Mouse (Mus musculus): Measurements from ENCODE around the gene Ncor1. TPM values are rescaled to one million over a fixed set of nuclear protein-coding genes. Genes with fewer than 3 reads are reported as not detected.
"Not testable (repeated sequence)": the region's sequence is repeated elsewhere in the genome, so short reads cannot be mapped to it uniquely, and the experiment has no call there.

Ncor1 gene
- total RNA-seq, 2 experiments from 2014 or later: 133 to 139 TPM

DNA sequence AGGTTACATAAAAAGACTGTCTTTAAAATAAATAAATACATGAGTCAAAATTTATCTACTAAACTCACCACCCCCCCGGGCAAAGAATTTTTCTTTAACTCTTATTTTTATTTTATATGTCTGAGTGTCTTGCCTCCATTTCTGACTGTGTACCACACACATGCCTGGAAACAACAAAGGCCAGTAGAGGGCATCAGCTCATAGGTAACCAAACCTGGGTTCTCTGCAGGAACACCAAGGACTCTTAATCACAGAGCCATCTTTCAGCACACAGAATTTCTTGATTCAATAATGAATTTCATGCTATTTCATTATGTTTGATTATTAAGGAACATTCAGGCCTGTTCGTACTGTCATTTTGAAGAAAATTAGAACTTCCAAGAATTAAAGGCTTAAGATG is 61.9 kb downstream of the Ncor1 start:
- peak; percentile 35 for DNase-seq
- TF ChIP-seq CTCF (IDR thresholded peaks at IDR 0.05): peak; percentile 72
- intact Hi-C loops (cut with DNase I): loop anchor here (2.0 to 5.0 kb wide), 2 partner anchors 101 to 178 kb away; partner anchors contain the start of gene Trpv2

DNA sequence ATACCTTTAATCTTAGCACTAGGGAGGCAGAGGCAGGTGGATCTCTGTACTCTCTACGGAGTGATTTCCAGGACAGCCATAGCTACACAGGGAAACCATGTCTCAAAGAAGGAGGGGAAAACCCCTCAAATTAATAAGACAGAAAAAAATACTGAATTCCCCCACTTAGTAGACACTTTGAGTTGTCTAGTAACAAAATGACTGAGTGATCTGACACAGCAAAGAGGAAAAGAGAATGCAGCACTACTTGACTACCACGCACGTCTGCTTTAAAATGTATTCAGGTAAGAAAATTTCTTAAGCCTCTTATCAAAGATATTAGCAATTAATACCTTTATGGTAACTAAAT is 70.0 kb downstream of the Ncor1 start:
- H3K4me3 ChIP-seq: no peak overlapping the region
- intact Hi-C loops (cut with DNase I): loop anchor here (5.0 kb wide), 1 partner anchor 56 kb away; no protein-coding TSS in a partner anchor
- no peak overlapping the region for H3K27ac ChIP-seq
- no peak for DNase-seq
- no peak for TF ChIP-seq CTCF (IDR thresholded peaks at IDR 0.05)

More for the DNA sequence above, 61.9 kb downstream of the Ncor1 start:
- no peak overlapping the region for H3K27ac ChIP-seq
- no peak overlapping the region for H3K4me3 ChIP-seq

DNA sequence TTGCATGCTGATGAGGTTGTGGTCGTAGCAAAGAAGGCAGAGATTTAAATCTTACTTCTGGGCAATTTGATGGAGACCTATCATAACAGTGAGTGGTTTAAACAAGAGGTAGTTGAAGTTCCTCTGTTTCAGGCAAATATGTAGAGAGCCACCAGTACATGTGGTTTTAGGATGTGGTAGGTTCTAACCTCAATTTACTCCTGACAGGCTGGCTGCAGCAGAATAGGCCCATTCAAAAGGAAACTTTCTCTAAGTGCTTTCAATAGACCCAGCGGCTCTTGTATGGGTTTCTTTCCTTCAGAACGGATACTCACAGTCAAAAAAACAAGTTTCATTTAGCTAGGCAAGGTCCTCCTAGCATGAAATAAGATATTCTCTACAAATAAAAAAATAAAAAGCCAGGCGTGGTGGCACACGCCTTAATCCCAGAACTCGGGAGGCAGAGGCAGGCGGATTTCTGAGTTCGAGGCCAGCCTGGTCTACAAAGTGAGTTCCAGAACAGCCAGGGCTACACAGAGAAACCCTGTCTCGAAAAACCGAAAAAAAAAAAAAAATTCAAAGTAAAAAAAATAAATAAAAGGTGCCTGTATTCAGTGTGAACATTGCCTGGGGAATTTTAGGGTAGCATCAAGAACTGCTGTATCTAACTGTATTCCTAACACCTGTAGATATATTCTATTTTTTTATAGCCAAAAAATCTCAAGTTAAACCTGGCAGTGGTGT is 70.6 kb downstream of the Ncor1 start:
- intact Hi-C loops (cut with DNase I): loop anchor here (5.0 kb wide), 1 partner anchor 55 kb away; no protein-coding TSS in a partner anchor
- no peak for TF ChIP-seq CTCF (IDR thresholded peaks at IDR 0.05)
- Histone ChIP-seq H3K27ac (no peak overlapping the region), H3K4me3 (no peak overlapping the region)
- no peak for DNase-seq

DNA sequence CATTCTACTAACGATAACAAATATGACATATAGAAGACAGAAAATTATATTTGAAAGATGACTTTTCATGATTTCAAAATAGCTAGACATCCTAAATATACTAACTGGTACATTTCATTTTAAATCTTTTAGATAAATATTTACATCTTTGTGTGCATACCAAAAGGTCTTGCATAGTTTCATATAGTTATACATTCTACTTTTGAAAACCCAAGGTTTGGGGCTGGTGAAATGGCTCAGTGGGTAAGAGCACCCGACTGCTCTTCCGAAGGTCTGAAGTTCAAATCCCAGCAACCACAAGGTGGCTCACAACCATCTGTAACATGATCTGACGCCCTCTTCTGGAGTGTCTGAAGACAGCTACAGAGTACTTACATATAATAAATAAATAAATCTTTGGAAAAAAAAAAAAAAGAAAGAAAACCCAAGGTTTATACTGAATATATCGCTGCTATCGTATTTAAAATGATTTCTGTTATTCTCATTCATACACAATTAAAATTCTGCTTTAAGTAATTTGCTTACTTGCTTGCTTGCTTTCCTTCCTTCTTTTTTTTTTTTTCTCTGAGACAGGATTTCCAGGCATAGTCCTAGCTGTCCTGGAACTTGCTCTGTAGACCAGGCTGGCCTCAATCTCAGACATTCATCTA is 81.0 kb downstream of the Ncor1 start:
- H3K27ac ChIP-seq; intact Hi-C loops (cut with DNase I); DNase-seq; H3K4me3 ChIP-seq: not testable (repeated sequence)
- TF ChIP-seq CTCF (IDR thresholded peaks at IDR 0.05): peak; percentile 12; the same call in 1 of the 2 replicates

DNA sequence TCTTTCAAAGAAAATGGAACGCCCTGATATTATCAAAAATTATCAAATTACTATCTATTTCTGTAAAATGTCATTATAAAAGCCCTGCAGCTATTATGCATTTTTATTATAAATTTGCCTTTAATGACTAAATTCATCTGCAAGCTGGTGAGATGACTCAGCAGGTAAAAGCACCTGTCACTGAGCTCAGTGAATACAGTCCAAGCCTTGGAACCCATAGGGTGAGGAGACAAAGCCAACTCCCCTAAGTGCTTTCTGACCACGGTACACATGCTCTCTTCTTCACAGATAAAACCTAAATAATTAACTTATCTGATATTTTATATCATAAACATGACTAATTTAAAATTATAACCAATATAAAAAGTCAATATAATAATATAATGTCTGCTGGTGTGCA is 86.6 kb downstream of the Ncor1 start:
- DNase-seq: no peak
- no peak for TF ChIP-seq CTCF (IDR thresholded peaks at IDR 0.05)
- H3K27ac ChIP-seq: no peak overlapping the region
- H3K4me3 ChIP-seq: no peak overlapping the region
- intact Hi-C loops (cut with DNase I): no loop called here

DNA sequence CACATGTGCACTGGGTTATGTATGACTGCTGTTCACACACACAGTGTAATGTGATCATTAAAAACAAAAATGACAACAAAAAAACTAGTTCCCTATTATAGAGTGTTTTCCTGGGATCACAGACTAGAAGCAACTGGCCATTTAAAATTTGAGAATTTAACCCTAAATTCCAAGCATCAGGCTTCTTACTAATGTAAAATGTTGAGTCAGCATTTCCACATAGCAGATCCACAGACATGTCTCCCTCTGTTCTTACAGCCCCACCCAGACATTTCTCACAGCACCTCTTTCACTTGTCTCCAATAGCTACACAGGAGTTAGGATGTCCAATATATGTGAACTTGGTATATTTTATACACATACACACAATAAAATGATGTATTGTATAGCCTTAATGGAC is 88.4 kb downstream of the Ncor1 start:
- intact Hi-C loops (cut with DNase I): no loop called here
- no peak for DNase-seq
- TF ChIP-seq CTCF (IDR thresholded peaks at IDR 0.05): no peak

DNA sequence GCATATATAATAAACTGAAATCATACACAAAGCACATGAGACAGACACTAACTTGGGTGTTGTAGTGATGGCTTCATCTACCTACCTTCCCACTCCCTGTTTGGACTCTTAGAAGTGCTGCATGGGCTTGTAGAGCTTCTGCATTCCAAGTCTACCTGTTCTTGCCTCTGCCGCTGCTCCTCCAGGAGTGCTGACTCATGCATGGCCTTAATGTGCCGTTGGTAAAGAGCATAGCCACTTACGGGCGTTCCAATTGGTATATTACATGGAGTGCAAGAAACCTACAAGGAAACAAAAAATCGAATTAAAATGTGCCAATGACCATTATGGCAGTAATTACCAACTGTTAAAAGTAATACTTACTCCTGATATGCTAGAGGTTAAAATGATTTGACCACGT is 91.5 kb downstream of the Ncor1 start:
- Histone ChIP-seq H3K4me3 (no peak overlapping the region), H3K27ac (no peak overlapping the region)
- intact Hi-C loops (cut with DNase I): no loop called here
- DNase-seq: no peak
- TF ChIP-seq CTCF (IDR thresholded peaks at IDR 0.05): no peak

More for the DNA sequence above, 88.4 kb downstream of the Ncor1 start:
- Histone ChIP-seq H3K4me3 (no peak overlapping the region), H3K27ac (no peak overlapping the region)

DNA sequence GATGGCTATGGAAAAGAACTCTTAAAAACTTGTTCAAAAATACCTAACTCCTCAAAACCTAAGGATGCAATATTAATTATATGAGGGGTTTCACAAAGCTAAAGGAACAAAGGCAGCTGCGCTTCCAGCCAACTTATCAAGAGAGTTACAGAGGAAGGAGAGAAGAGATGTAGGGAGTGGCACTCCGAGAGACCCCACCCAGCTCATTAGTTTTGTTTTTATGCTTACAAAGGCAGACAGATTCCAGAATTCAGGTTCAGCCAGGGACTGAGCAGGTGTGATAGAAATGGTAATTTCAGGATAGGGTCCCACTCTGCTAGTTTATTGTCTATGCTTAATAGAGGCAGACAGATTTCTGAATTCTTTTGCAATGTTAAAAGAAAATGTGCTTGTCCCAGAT is 103.1 kb downstream of the Ncor1 start:
- TF ChIP-seq CTCF (IDR thresholded peaks at IDR 0.05): no peak

DNA sequence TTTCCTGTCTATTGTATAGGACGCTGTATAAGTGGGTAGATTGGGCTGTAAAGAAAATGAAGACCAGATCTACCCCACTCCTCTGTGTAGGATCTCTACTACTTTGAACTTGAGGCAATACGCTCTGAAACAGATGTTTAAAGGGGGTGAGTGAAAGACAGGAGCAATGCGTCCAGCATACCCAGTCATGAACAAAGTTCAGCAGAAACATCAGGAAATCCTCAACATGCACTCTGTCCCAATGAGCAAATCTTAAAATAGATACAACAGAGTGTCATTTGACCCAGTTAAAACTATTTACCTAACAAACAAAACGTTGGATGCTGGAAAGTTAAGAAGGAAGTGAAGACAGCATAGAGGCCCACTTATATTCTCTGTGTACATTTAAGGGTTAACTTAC is 106.4 kb downstream of the Ncor1 start:
- no peak for DNase-seq
- intact Hi-C loops (cut with DNase I): no loop called here
- H3K4me3 ChIP-seq: no peak overlapping the region
- H3K27ac ChIP-seq: no peak overlapping the region
- TF ChIP-seq CTCF (IDR thresholded peaks at IDR 0.05): no peak

More for the DNA sequence above, 103.1 kb downstream of the Ncor1 start:
- DNase-seq: no peak
- intact Hi-C loops (cut with DNase I): loop anchor here (5.0 kb wide), 1 partner anchor 48 kb away; no protein-coding TSS in a partner anchor
- Histone ChIP-seq H3K27ac (no peak overlapping the region), H3K4me3 (no peak overlapping the region)

DNA sequence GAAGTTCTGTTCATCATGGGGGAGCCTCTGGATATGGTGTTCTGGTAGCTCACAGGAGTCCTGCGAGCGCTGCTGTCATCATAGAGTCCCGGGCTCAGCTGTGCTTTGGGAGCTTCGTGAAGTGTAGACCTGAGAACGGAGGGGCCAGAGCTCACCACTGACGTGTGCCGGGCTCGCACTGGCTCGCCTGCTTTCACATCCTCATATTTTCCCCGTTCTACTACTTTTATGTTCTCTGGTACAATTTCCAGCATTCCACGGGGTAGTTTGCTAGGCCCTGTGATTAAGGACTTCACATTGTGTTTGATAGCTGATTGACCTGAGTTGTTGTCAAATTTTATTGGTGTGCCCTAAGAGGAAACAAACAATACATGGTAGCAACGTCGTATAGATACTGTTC is 115.3 kb downstream of the Ncor1 start:
- no peak for DNase-seq
- Histone ChIP-seq H3K27ac (no peak overlapping the region), H3K4me3 (no peak overlapping the region)
- intact Hi-C loops (cut with DNase I): no loop called here
- TF ChIP-seq CTCF (IDR thresholded peaks at IDR 0.05): no peak

DNA sequence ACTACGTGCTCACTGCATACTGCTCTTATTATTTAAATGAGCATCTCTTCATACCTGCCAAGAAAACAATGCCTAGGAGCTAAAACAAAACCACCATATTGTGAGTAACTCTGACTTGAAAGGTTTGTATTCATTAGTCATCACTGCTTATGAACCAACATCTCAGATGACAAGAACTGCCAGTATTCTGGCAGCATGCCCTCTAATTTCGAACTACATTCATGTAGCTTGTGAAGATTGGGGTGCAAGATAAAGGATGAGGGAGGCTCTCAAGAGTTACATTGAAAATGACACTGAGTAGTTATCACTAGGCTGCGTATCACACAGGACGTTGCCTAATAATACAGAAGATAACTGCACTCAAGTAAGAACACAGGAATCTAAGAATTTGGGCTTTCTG is 126.1 kb downstream of the Ncor1 start:
- H3K27ac ChIP-seq: no peak overlapping the region
- intact Hi-C loops (cut with DNase I): loop anchor here (5.0 kb wide), 1 partner anchor 55 kb away; no protein-coding TSS in a partner anchor
- no peak for TF ChIP-seq CTCF (IDR thresholded peaks at IDR 0.05)
- H3K4me3 ChIP-seq: no peak overlapping the region
- DNase-seq: no peak

DNA sequence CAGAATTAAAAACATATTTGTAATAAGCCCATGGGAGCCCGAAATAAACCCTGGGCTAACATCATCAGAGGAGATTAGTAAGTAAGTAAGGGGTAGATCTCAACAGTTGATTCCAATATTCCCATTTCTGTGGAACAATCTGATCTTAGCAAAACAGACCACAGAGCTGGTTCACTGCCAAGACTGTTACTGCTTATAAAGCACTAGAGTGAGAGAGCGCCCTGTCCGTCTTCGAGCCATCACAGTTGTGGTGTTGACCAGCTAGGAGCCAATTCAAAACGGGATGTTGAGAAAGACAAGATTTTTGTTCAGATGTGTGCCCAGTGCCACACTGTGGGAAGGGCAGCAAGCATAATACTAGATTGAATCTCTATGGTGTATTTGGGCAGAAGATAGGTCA is 127.2 kb downstream of the Ncor1 start:
- TF ChIP-seq CTCF (IDR thresholded peaks at IDR 0.05): no peak
- H3K4me3 ChIP-seq: no peak overlapping the region
- DNase-seq: peak; percentile 25
- intact Hi-C loops (cut with DNase I): loop anchor here (5.0 kb wide), 1 partner anchor 56 kb away; no protein-coding TSS in a partner anchor
- no peak overlapping the region for H3K27ac ChIP-seq

DNA sequence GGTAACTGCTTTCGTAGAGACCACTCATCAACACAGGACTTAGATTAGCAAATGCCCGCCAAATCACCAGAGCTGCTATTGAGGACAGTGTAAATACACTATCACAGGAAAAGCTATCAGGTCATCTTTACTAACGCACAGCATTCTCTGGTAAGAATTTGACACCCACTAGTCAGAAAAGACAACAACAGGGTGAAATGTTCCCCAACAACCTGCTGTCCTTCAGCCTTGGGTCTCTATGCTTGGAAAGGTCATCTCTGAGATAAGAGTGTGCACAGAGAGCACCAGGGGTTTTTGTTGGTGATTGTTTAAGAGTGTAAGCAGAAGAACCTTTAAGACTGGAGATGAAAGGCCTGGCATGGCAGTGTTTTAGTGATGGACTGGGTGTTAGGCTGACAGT is 134.7 kb downstream of the Ncor1 start:
- no peak overlapping the region for H3K27ac ChIP-seq
- H3K4me3 ChIP-seq: no peak overlapping the region
- intact Hi-C loops (cut with DNase I): no loop called here
- no peak for DNase-seq
- no peak for TF ChIP-seq CTCF (IDR thresholded peaks at IDR 0.05)

Data from gastrocnemius, adult 2 months (tissue).